Mouse (Mus musculus) intestine, embryonic 14.5 days (tissue): ENCODE measurements around the gene Cdx2. TPM values are rescaled to one million over a fixed set of nuclear protein-coding genes. Genes with fewer than 3 reads are reported as not detected.
A peak's percentile ranks its signal among the peaks of the same experiment; 100 is the strongest.

Experiments
- ATAC-seq: fragments of 200-750 bp; cut with Nextera tagmentation; replicated peaks from 2 replicates; pipeline ENCODE4 v1.8.0; 2017; ENCODE audit warnings: low read depth, moderate number of reproducible peaks, moderate TSS enrichment, moderate library complexity; ENCODE audit not compliant: low FRiP score, low TSS enrichment
- DNase-seq: peaks from one replicate; pipeline ENCODE4 v3.0.0-alpha.2; 2018; ENCODE audit warnings: low spot score
- H3K27ac ChIP-seq: fragments of 300-500 bp; sonication (generic); 2 replicates; pipeline ENCODE4 v1.5.1; 2014; ENCODE audit warnings: low read depth, mild to moderate bottlenecking, control low read depth
- H3K27me3 ChIP-seq: fragments of 300-500 bp; sonication (generic); replicated peaks from 2 replicates; pipeline ENCODE4 v1.6.1; 2014; ENCODE audit warnings: low read length, control low read depth; ENCODE audit not compliant: control insufficient read depth, insufficient read depth
- H3K36me3 ChIP-seq: fragments of 300-500 bp; sonication (generic); 2 replicates; pipeline ENCODE4 v1.6.1; 2014; ENCODE audit warnings: low read length, control low read depth; ENCODE audit not compliant: control insufficient read depth, insufficient read depth
- H3K4me1 ChIP-seq: fragments of 300-500 bp; sonication (generic); replicated peaks from 2 replicates; pipeline ENCODE4 v1.6.1; 2014; ENCODE audit warnings: low read length, control low read depth, mixed read lengths; ENCODE audit not compliant: control insufficient read depth, insufficient read depth
- H3K4me2 ChIP-seq: fragments of 300-500 bp; sonication (generic); 2 replicates; pipeline ENCODE4 v1.6.1; 2014; ENCODE audit warnings: low read length
- H3K4me3 ChIP-seq: fragments of 300-500 bp; sonication (generic); 2 replicates; pipeline ENCODE4 v1.5.1; 2014; ENCODE audit warnings: low read depth, low read length, control low read depth, mixed read lengths
- H3K9ac ChIP-seq: fragments of 300-500 bp; sonication (generic); 2 replicates; pipeline ENCODE4 v1.6.1; 2014; ENCODE audit warnings: mild to moderate bottlenecking, low read length
- H3K9me3 ChIP-seq: fragments of 300-500 bp; sonication (generic); 2 replicates; pipeline ENCODE4 v1.6.1; 2016; ENCODE audit warnings: low read length, control low read depth; ENCODE audit not compliant: control insufficient read depth
- WGBS: fragments of 180-500 bp; shearing (Covaris S2); extraction: QIAGEN DNeasy Blood & Tissue Kit; methylation state at CpG from one replicate; pipeline ENCODE4 v1.1.7; 2014; 5-methylcytosine and 5-hydroxymethylcytosine counted together
- polyA plus RNA-seq: library from polyadenylated mRNA; unstranded; fragments of >200 nt; fragmentation: Nextera tagmentation; extraction: Ambion mirVana; gene quantifications from 2 replicates; pipeline ENCODE4 v1.2.1, GENCODE M21; 2014

The Cdx2 gene
- polyA plus RNA-seq, 1 experiment from 2014 or later = 30.2 TPM

DNA sequence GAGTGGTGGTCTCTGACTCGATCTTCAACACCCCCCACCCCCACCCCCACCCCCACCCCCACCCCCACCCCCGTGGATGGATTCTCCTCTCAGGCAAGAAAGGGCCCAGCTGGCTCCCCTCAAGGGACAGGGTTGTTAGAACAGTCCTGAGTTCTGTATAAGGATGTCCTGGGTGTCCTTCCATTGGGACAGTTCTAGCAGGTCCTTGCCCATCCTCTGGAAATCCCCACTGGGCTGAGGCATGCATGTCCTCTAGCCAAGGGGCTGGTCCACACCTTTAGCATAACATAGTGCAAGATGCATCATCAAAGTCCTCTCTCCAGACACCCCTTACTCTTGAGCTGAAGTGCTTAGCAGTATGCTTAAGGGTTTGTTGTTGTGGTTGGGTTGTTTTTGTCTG, 2.7 kb upstream of the Cdx2 start:
- no peak overlapping the region for H3K4me3 ChIP-seq
- no peak for DNase-seq
- H3K9me3 ChIP-seq = no peaks in the 10 kb centered on the region
- no peak overlapping the region for H3K27ac ChIP-seq
- ATAC-seq = no peak
- 0% methylated on average over 2 of the region's 2 CpGs for whole genome bisulfite sequencing
- peaks cover 99% of the 10 kb centered on the region for H3K27me3 ChIP-seq
- no peak overlapping the region for H3K9ac ChIP-seq
- H3K4me2 ChIP-seq = no peak overlapping the region
- no peaks in the 10 kb centered on the region for H3K36me3 ChIP-seq
- no peaks in the 10 kb centered on the region for H3K4me1 ChIP-seq

DNA sequence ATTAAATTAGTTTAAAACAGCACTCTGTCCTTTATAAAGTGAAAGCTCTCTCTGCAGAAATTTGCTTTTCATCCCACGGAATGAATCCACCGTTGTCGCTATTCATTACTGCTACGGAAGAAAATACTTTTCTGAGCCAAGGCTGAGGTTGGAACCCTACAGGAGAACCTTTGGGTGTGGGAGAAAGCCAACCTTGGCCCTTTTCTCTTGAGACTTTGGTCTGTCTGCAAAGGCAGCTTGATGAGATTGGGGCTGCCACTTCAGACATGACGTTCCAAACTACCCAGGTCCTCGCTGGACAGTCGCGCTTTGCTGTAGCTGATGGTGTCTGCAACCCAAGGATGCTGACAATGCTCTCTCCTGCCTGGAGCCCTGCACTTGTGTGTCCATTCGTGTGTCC, 1.4 kb upstream of the Cdx2 start:
- Histone ChIP-seq H3K36me3 (no peaks in the 10 kb centered on the region), H3K4me1 (no peaks in the 10 kb centered on the region), H3K27me3 (peaks cover 100% of the 10 kb centered on the region), H3K4me3 (0 out of 2 replicates have a peak overlapping the region, but pooled peaks have one; percentile 43), H3K9me3 (no peaks in the 10 kb centered on the region), H3K27ac (no peak overlapping the region), H3K4me2 (peak overlapping the region; percentile 12; the same call in 1 of the 2 replicates), H3K9ac (no peak overlapping the region)
- no peak for ATAC-seq
- 29% methylated on average over 9 of the region's 9 CpGs for WGBS
- no peak for DNase-seq

DNA sequence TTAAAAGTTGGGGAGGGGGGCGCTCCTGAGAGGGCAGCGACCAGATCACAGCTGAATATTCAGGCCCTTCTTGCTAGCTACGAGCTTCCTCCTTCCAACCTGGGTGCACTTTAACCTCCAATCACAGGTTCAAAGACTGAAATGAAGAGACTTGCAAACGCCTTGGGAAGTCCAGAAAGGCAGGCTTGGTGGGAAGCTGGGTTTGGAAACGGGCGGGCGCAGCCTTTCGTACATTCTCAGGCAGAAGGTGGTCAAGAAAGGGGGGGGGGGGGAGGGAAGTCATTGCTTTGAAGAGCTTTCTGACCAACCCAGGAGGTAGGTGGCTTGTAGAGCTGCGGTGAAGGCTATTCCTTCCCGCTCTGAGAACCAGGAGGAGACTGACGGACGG, 322 bp upstream of the Cdx2 start:
- 0 out of 2 replicates have a peak overlapping the region, but pooled peaks have one; percentile 25 for H3K9ac ChIP-seq
- DNase-seq (no peak), ATAC-seq (no peak; the same call in 1 of the 2 replicates)
- WGBS = under 1% methylated on average over 12 of the region's 12 CpGs
- H3K4me2 ChIP-seq = peak overlapping the region; percentile 12
- no peaks in the 10 kb centered on the region for H3K36me3 ChIP-seq
- H3K27me3 ChIP-seq = peaks cover 100% of the 10 kb centered on the region
- H3K27ac ChIP-seq = peak overlapping the region; percentile 84
- H3K9me3 ChIP-seq = no peaks in the 10 kb centered on the region
- no peaks in the 10 kb centered on the region for H3K4me1 ChIP-seq
- peak overlapping the region; percentile 43 for H3K4me3 ChIP-seq

DNA sequence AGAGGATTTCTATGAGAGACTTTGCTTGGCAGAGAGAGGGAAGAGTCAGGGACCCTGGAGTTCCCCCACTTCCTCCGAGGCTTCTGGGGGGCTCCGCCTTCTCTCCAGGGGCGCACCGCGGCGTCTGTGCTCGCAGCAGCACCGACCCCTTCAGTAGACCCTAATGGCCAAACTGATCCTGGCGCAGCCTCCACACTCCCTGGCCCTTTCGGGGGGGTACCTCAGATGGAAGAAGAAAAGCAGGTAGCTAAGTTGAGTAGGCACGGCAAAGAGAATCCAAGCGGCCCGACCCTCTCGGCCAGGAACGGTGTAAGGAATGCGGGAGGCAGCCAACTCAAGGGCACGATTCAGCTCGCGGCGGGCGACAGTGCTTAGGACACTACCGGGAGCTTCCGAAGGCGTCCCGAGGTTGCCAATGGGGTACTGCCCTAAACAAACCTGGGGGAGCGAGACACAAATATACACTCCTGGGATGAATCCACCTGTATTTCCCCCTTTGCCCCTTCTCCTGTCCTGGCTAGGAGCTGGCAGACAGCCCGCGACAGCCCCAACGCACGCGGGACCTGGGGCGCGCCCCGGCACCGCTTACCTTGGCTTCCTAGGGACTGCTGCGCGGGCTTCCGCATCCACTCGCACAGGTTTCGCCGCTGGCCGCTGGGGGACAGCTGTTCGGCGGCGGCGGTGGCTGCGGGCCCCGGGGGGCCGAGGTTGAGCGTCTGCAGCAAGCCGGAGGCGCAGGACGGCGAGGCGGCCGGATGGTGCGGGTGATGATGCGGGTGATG, 1.0 kb downstream of the Cdx2 start:
- Histone ChIP-seq H3K27ac (peak overlapping the region; percentile 84), H3K27me3 (peaks cover 100% of the 10 kb centered on the region), H3K9me3 (no peaks in the 10 kb centered on the region), H3K4me2 (peak overlapping the region; percentile 1; the same call in 1 of the 2 replicates), H3K9ac (peak overlapping the region; percentile 69), H3K36me3 (no peaks in the 10 kb centered on the region), H3K4me3 (peak overlapping the region; percentile 43), H3K4me1 (no peaks in the 10 kb centered on the region)
- ATAC-seq = no peak
- under 1% methylated on average over 57 of the region's 58 CpGs for WGBS
- no peak for DNase-seq

DNA sequence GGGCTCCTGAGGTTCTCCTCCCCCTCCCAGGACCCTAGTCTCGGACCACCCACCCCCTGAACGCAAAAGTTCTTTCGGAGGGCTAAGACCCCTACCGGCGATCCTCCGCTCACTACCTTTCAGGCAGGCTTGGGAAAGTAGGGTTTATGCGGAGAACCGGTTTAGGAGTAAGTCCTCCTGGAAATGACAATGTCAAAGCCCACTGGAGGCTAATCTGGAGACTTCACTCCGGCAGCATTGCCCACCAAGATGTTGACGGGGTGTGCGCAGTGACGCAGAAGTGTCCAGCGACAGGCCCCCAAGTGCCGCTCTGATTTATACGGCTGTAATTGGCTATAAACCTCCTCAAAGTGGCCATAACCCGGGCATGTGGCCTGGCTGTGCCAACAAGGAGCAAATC, 1.9 kb downstream of the Cdx2 start:
- DNase-seq (no peak), ATAC-seq (no peak)
- H3K4me1 ChIP-seq = no peaks in the 10 kb centered on the region
- under 1% methylated on average over 16 of the region's 16 CpGs for WGBS
- no peaks in the 10 kb centered on the region for H3K36me3 ChIP-seq
- peak overlapping the region; percentile 43 for H3K4me3 ChIP-seq
- H3K9me3 ChIP-seq = no peaks in the 10 kb centered on the region
- peak overlapping the region; percentile 69 for H3K9ac ChIP-seq
- H3K4me2 ChIP-seq = no peak overlapping the region
- peaks cover 100% of the 10 kb centered on the region for H3K27me3 ChIP-seq
- peak overlapping the region; percentile 84 for H3K27ac ChIP-seq

DNA sequence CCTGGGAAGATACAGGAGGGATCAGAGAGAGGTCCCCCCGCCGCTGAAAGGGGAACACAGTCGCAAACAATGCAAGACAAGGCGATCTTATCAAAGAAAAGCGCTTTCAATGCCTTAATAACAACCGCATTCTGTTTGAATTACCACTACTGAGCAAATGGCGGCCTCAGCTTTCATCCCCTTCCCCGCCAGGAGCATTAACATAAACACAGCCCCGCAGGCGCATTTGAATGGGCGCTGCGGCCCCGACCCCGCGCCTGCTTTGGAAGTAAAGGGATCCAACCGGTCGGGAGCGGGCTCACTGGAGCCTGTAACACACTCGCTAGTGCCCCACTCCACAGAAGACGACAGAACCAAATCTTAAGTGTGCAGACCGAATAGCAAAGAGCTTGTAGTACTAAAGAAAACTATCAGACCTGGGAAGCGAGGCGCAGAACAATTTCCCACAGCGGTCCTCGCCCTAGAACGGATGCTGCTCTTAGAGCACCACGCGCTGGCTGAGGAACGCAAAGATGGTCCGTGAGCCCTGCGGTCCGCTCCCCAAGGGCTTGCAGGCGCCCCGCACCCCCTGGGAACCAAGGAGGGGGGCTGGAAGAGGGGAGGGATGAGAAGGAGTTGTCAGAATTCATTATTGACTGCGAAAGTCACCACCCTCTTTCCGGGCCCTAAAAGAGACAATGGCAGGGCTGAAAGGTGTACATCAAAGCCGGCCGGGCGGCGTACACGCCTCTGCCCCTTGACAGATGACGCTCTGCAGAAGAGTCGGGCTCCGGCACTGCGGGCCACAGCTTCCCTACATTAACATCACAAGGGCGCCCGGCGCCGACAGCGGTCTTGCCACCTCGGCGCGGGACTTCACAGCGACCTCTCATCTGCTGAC, 2.6 kb downstream of the Cdx2 start:
- Histone ChIP-seq H3K4me2 (peak overlapping the region; percentile 46; the same call in 1 of the 2 replicates), H3K9ac (peak overlapping the region; percentile 69), H3K36me3 (no peaks in the 10 kb centered on the region), H3K27me3 (peaks cover 100% of the 10 kb centered on the region), H3K4me1 (no peaks in the 10 kb centered on the region; the same call in 1 of the 2 replicates), H3K27ac (peak overlapping the region; percentile 84; the same call in 1 of the 2 replicates), H3K9me3 (no peaks in the 10 kb centered on the region), H3K4me3 (peak overlapping the region; percentile 43)
- WGBS = under 1% methylated on average over 53 of the region's 54 CpGs
- DNase-seq (no peak), ATAC-seq (no peak)

DNA sequence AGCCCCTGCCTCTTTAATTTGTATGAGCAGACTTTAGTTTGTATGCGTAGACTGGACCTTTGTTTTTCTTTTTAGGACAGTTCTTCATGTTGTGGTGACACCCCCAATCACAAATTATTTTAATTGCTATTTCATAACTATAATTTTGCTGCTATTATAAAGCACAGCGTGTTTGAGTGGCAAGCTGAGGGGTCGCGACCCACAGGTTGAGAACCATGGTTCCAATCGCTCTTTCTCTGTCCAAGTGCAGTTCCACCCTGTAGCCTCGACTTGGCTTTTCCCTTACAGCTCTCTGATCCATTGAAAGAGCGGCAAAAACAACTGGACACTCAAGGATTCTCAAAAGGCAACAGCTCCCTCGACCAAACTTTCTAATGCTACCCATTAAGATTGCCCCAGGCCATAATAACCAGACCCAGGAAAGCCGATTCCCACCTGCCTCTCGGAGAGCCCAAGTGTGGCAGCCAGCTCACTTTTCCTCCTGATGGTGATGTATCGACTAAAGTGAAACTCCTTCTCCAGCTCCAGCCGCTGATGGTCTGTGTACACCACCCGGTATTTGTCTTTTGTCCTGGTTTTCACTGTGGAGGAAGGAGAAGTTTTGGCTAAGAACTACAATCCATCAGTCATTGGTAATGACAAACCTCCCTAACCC, 4.2 kb downstream of the Cdx2 start:
- Histone ChIP-seq H3K36me3 (no peaks in the 10 kb centered on the region), H3K9ac (peak overlapping the region; percentile 69), H3K27ac (0 out of 2 replicates have a peak overlapping the region, but pooled peaks have one; percentile 5), H3K4me2 (peak overlapping the region; percentile 46), H3K4me3 (peak overlapping the region; percentile 43), H3K9me3 (no peaks in the 10 kb centered on the region), H3K27me3 (peaks cover 99% of the 10 kb centered on the region), H3K4me1 (no peaks in the 10 kb centered on the region; the same call in 1 of the 2 replicates)
- ATAC-seq = no peak
- no peak for DNase-seq
- WGBS = 13% methylated on average over 13 of the region's 13 CpGs

DNA sequence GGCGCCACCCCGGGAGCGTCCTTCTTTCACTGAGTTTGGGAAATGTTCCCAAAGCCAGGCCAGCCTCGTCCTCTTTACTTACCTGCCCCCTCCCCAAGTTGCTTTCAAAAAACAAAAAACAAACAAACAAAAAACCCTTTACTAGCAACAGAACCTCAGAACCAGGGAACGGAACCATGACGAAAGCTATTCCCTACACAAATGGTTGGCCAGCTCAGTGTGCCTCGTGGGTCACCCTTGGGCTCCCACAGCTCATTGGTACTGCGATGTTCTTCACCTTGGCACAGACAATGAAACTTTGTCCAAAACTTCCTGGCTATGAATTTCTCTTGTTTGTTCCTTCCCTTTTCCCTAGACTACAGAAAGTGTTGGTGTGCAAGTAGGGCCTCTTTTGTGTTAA, 4.9 kb downstream of the Cdx2 start:
- 23% methylated on average over 8 of the region's 8 CpGs for WGBS
- DNase-seq (no peak), ATAC-seq (no peak)
- peaks cover 96% of the 10 kb centered on the region for H3K27me3 ChIP-seq
- H3K4me1 ChIP-seq = no peaks in the 10 kb centered on the region; the same call in 1 of the 2 replicates
- no peaks in the 10 kb centered on the region for H3K36me3 ChIP-seq
- H3K9me3 ChIP-seq = no peaks in the 10 kb centered on the region
- H3K4me3 ChIP-seq = peak overlapping the region; percentile 43
- peak overlapping the region; percentile 46 for H3K4me2 ChIP-seq
- 0 out of 2 replicates have a peak overlapping the region, but pooled peaks have one; percentile 74 for H3K27ac ChIP-seq
- peak overlapping the region; percentile 69 for H3K9ac ChIP-seq
